Mouse (Mus musculus) cerebellum, adult 9-11 months (tissue): ENCODE data around the gene Sos1.
"Not testable (repeated sequence)": the region's sequence is repeated elsewhere in the genome, so short reads cannot be mapped to it uniquely, and the experiment has no call there.

Experiments
- DNase-seq: peaks from one replicate; pipeline ENCODE4 v3.0.0; 2022

Gene Sos1

GRCm38 (mm10) chr17:80411182-80411581, 69.1 kb downstream of the Sos1 start:
- no peak for DNase-seq

GRCm38 (mm10) chr17:80398243-80398642, 82.0 kb downstream of the Sos1 start:
- DNase-seq = no peak

GRCm38 (mm10) chr17:80391423-80392403, 88.5 kb downstream of the Sos1 start:
- peak; percentile 12 for DNase-seq

GRCm38 (mm10) chr17:80390024-80390423, 90.2 kb downstream of the Sos1 start:
- DNase-seq = no peak

- no peak for DNase-seq
Observed at GRCm38 (mm10) chr17:80385671-80386070, 94.6 kb downstream of the Sos1 start.

GRCm38 (mm10) chr17:80378386-80378785, 101.9 kb downstream of the Sos1 start:
- DNase-seq = not testable (repeated sequence)

GRCm38 (mm10) chr17:80373726-80374096, 106.5 kb downstream of the Sos1 start:
- DNase-seq = no peak

GRCm38 (mm10) chr17:80372989-80373725, 107.1 kb downstream of the Sos1 start, which contains the start of gene Gm10190:
Gene Gm10190, minus strand, starts transcription at chr17:80373541.
- peak; percentile 89 for DNase-seq

- DNase-seq = no peak
Observed at GRCm38 (mm10) chr17:80368606-80369005, 111.6 kb downstream of the Sos1 start.

- DNase-seq = no peak
Observed at GRCm38 (mm10) chr17:80367276-80367675, 113.0 kb downstream of the Sos1 start.

GRCm38 (mm10) chr17:80360245-80360644, 120.0 kb downstream of the Sos1 start:
- no peak for DNase-seq

- DNase-seq = no peak
Observed at GRCm38 (mm10) chr17:80347234-80347633, 133.0 kb downstream of the Sos1 start.

GRCm38 (mm10) chr17:80346591-80347125, 133.6 kb downstream of the Sos1 start:
- no peak for DNase-seq

GRCm38 (mm10) chr17:80345277-80345676, 135.0 kb downstream of the Sos1 start:
- no peak for DNase-seq
